In the genomic region with DNA sequence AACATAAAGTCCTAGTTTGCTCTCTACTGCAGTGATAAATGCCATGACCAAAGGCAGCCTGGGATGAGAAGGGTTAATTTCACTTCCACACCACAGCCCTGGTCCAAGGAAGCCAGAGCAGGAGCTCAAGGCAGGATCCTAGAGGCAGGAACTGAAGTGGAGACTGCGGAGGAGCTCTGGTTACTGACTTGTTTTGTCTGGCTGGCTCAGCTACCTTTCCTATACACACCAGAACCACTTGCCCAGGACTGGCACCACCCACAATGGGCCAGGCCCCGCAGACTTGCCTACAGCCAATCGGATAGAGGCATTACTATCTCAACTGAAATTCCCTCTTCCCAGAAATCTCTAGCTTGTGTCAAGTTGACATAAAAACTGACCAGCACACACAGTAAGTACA, we compare ENCODE assay signal across 19 mouse cellular contexts. TPM values are rescaled to one million over a fixed set of nuclear protein-coding genes. Genes with fewer than 3 reads are reported as not detected.
A peak's percentile ranks its signal among the peaks of the same experiment; 100 is the strongest.
DNase-seq lines count a peak whose midpoint lies in the region; ATAC-seq and TF ChIP-seq lines count a peak whose summit lies in the region.
"Had no signal": no experiment of that assay in that cellular context is flagged by ENCODE, and none has a peak within 500 bp of the region (broad histone marks: within the 10 kb centered on the region; RNA-seq: fewer than 3 reads in every experiment).

No protein-coding gene starts in this region.

- no peak for ATAC-seq in heart, embryonic 12.5 days (ENCODE audit: insufficient number of reproducible peaks, low FRiP score)
- no peak for ATAC-seq in midbrain, embryonic 11.5 days (ENCODE audit: low FRiP score)
- no peak for ATAC-seq in midbrain, postnatal 0 days (ENCODE audit: low FRiP score)
- ATAC-seq: activated CD4-positive, CD25-positive, alpha-beta regulatory T cell, adult 4 months; CD4-positive, CD25-positive, alpha-beta regulatory T cell, adult 4 months; Patski had no signal

- DNase-seq in heart, adult 11 months = peak; percentile 92
- peak; percentile 73 for DNase-seq in midbrain, embryonic 11.5 days (ENCODE audit: low spot score, missing footprints)
- DNase-seq in midbrain, postnatal 0 days (ENCODE audit: low spot score) = no peak
- DNase-seq: adrenal gland, adult 2 months; adrenal gland, adult 8-10 months; adrenal gland, postnatal 10 days; adrenal gland, postnatal 14 days; adrenal gland, postnatal 25 days; adrenal gland, postnatal 36 days; B cell, adult 2 months; cerebellum, adult 11 months; cerebellum, adult 11-12 months; cerebellum, adult 18-20 months had no signal

- H3K9ac ChIP-seq in heart, embryonic 12.5 days = no peak overlapping the region
- no peak overlapping the region for H3K9ac ChIP-seq in midbrain, embryonic 11.5 days (ENCODE audit: low read length)
- no peak overlapping the region for H3K9ac ChIP-seq in midbrain, postnatal 0 days (replicated peaks; ENCODE audit: low read length, poor library complexity, severe bottlenecking)

- H3K36me3 ChIP-seq in heart, embryonic 12.5 days = no peaks in the 10 kb centered on the region
- no peaks in the 10 kb centered on the region for H3K36me3 ChIP-seq in midbrain, embryonic 11.5 days (ENCODE audit: control insufficient read depth, insufficient read depth, low read length)
- no peaks in the 10 kb centered on the region for H3K36me3 ChIP-seq in midbrain, postnatal 0 days (ENCODE audit: insufficient read depth, low read length)

- H3K4me1 ChIP-seq in heart, embryonic 12.5 days (replicated peaks) = peaks cover 35% of the 10 kb centered on the region
- no peaks in the 10 kb centered on the region for H3K4me1 ChIP-seq in midbrain, embryonic 11.5 days (ENCODE audit: control insufficient read depth, insufficient read depth, low read length)
- H3K4me1 ChIP-seq in midbrain, postnatal 0 days (ENCODE audit: insufficient read depth, low read length) = no peaks in the 10 kb centered on the region

- TF ChIP-seq CTCF in midbrain, postnatal 0 days (IDR thresholded peaks at IDR 0.05) = no peak

- H3K4me2 ChIP-seq in heart, embryonic 12.5 days = no peak overlapping the region
- H3K4me2 ChIP-seq in midbrain, embryonic 11.5 days = no peak overlapping the region
- H3K4me2 ChIP-seq in midbrain, postnatal 0 days (ENCODE audit: low read depth, low read length, poor library complexity, severe bottlenecking) = no peak overlapping the region

- no peaks in the 10 kb centered on the region for H3K9me3 ChIP-seq in heart, embryonic 12.5 days (replicated peaks)
- H3K9me3 ChIP-seq in midbrain, embryonic 11.5 days (ENCODE audit: control insufficient read depth, low read length) = no peaks in the 10 kb centered on the region
- no peaks in the 10 kb centered on the region for H3K9me3 ChIP-seq in midbrain, postnatal 0 days (ENCODE audit: low read length)
- H3K9me3 ChIP-seq: G1E had no signal

- no peaks in the 10 kb centered on the region for H3K27me3 ChIP-seq in heart, embryonic 12.5 days (replicated peaks)
- no peaks in the 10 kb centered on the region for H3K27me3 ChIP-seq in midbrain, embryonic 11.5 days (ENCODE audit: control insufficient read depth, insufficient read depth, low read length)
- no peaks in the 10 kb centered on the region for H3K27me3 ChIP-seq in midbrain, postnatal 0 days (ENCODE audit: insufficient read depth, low read length)
- H3K27me3 ChIP-seq: CH12.LX, Patski had no signal

- no peak overlapping the region for H3K27ac ChIP-seq in heart, embryonic 12.5 days (ENCODE audit: poor library complexity, severe bottlenecking)
- H3K27ac ChIP-seq in midbrain, embryonic 11.5 days (ENCODE audit: low read depth, low read length) = no peak overlapping the region
- no peak overlapping the region for H3K27ac ChIP-seq in midbrain, postnatal 0 days (ENCODE audit: low read depth, low read length)

- WGBS in heart, embryonic 12.5 days = 90% methylated on average over 3 of the region's 3 CpGs
- WGBS in midbrain, embryonic 11.5 days = 95% methylated on average over 3 of the region's 3 CpGs
- WGBS in midbrain, postnatal 0 days = 98% methylated on average over 3 of the region's 3 CpGs

- H3K4me3 ChIP-seq in heart, embryonic 12.5 days = no peak overlapping the region
- no peak overlapping the region for H3K4me3 ChIP-seq in midbrain, embryonic 11.5 days (ENCODE audit: low read depth, low read length)
- no peak overlapping the region for H3K4me3 ChIP-seq in midbrain, postnatal 0 days (ENCODE audit: low read depth, low read length)

RNA-seq across cellular contexts. Expression of gene Xxylt1, which starts 21.0 kb away (rescaled TPM):
- polyA plus RNA-seq in heart, embryonic 12.5 days (2016; fragmentation: Nextera tagmentation; extraction: Ambion mirVana) = 12.9 and 13.7 TPM in 2 replicates
- 11.7 and 12.7 TPM in 2 replicates for polyA plus RNA-seq in midbrain, embryonic 11.5 days (2014; fragmentation: Nextera tagmentation; extraction: Ambion mirVana)
- total RNA-seq in midbrain, postnatal 0 days (2014; rRNA removed) = 34.5 and 42.9 TPM in 2 replicates
- 17.1 and 18.2 TPM in 2 replicates for polyA plus RNA-seq in midbrain, postnatal 0 days (2015; fragmentation: Nextera tagmentation; extraction: Ambion mirVana)
